Mouse (Mus musculus): ENCODE data around the gene Arhgap22. TPM values are rescaled to one million over a fixed set of nuclear protein-coding genes. Genes with fewer than 3 reads are reported as not detected.

Gene Arhgap22
- total and polyA plus RNA-seq, 3 experiments, result 0.17 to 0.39 (median 0.29) TPM

Other genes with a start within 250 kb of the Arhgap22 start
- 0.08 TPM in 2 replicates for gene Lrrc18, start 222.6 kb upstream of the Arhgap22 start, total RNA-seq (2012; rRNA removed)
- not detected in 2 replicates for gene Lrrc18, start 222.6 kb upstream of the Arhgap22 start, total RNA-seq (2014; rRNA removed)
- 0.76 TPM in 1 of 2 replicates, not detected in the other for gene Lrrc18, start 222.6 kb upstream of the Arhgap22 start, polyA plus RNA-seq (2012; ENCODE audit: insufficient read length, low read depth)
- gene Wdfy4, start 28.5 kb upstream of the Arhgap22 start, total RNA-seq (2012; rRNA removed), result 140 and 146 TPM in 2 replicates
- gene Wdfy4, start 28.5 kb upstream of the Arhgap22 start, total RNA-seq (2014; rRNA removed), result 54.0 and 56.0 TPM in 2 replicates
- gene Wdfy4, start 28.5 kb upstream of the Arhgap22 start, polyA plus RNA-seq (2012; ENCODE audit: insufficient read length, low read depth), result 102 and 115 TPM in 2 replicates
- gene Mapk8, start 233.1 kb downstream of the Arhgap22 start, total RNA-seq (2012; rRNA removed), result 9.1 TPM in 2 replicates
- gene Mapk8, start 233.1 kb downstream of the Arhgap22 start, total RNA-seq (2014; rRNA removed), result 31.9 and 33.4 TPM in 2 replicates
- 21.2 and 21.9 TPM in 2 replicates for gene Mapk8, start 233.1 kb downstream of the Arhgap22 start, polyA plus RNA-seq (2012; ENCODE audit: insufficient read length, low read depth)

Measured in CH12.LX (cell line).